Mouse (Mus musculus) gastrocnemius, adult 2 months (tissue): Measurements from ENCODE around the gene Gm20683. TPM values are rescaled to one million over a fixed set of nuclear protein-coding genes. Genes with fewer than 3 reads are reported as not detected.

Experiments
- DNase-seq: peaks from one replicate; pipeline ENCODE4 v3.0.0; 2022
- H3K27ac ChIP-seq: fragments of 200-600 bp; 2 replicates; pipeline ENCODE4 v1.8.1; 2022; ENCODE audit warnings: mild to moderate bottlenecking
- H3K4me3 ChIP-seq: fragments of 200-600 bp; 2 replicates; pipeline ENCODE4 v1.8.1; 2022; ENCODE audit warnings: mild to moderate bottlenecking, moderate library complexity
- CTCF ChIP-seq: fragments of 200-600 bp; IDR thresholded peaks from 2 replicates; pipeline ENCODE4 v1.8.1; 2022; ENCODE audit warnings: antibody characterized with exemption, mild to moderate bottlenecking, moderate library complexity
- intact Hi-C: fragments of 180-260 bp; cut with DNase I; formaldehyde crosslinking; loops from one replicate; pipeline ENCODE4 v1.15.1; 2025
- total RNA-seq, 2 experiments: library from RNA; stranded (reverse); gene quantifications; 2 replicates each; pipeline ENCODE4 v1.2.3; 2021

Gene Gm20683
- total RNA-seq, 2 experiments from 2014 or later = 13.0 to 15.9 TPM

GRCm38 (mm10) chr17:25835301-25835700 is 6.3 kb downstream of the Gm20683 start:
- peak overlapping the region; percentile 95 for H3K4me3 ChIP-seq
- no peak for TF ChIP-seq CTCF
- intact Hi-C loops = no loop called here
- no peak for DNase-seq
- peak overlapping the region; percentile 99 for H3K27ac ChIP-seq

- intact Hi-C loops = loop anchor here (5.0 kb wide), 1 partner anchor 33 kb away; the partner anchor contains the start of gene Mcrip2
- peak overlapping the region; percentile 95 for H3K4me3 ChIP-seq
- H3K27ac ChIP-seq = peak overlapping the region; percentile 99
- DNase-seq = no peak
- no peak for TF ChIP-seq CTCF
These were observed 6.9 kb downstream of the Gm20683 start for GRCm38 (mm10) chr17:25834595-25835222.

GRCm38 (mm10) chr17:25833961-25834594 is 7.5 kb downstream of the Gm20683 start:
- intact Hi-C loops = loop anchor here (5.0 kb wide), 1 partner anchor 33 kb away; the partner anchor contains the start of gene Mcrip2
- H3K27ac ChIP-seq = peak overlapping the region; percentile 99
- peak overlapping the region; percentile 95 for H3K4me3 ChIP-seq
- no peak for TF ChIP-seq CTCF
- peak; percentile 58 for DNase-seq

GRCm38 (mm10) chr17:25833291-25833663 is 8.3 kb downstream of the Gm20683 start, which contains the start of gene Stub1:
Stub1 (minus strand) TSS chr17:25833404.
- H3K4me3 ChIP-seq = peak within 1 kb of the TSS; percentile 95
- TF ChIP-seq CTCF = no peak
- DNase-seq = peak; percentile 97
- intact Hi-C loops = loop anchor here (5.0 kb wide), 1 partner anchor 34 kb away; the partner anchor contains the start of gene Mcrip2
- peak within 1 kb of the TSS; percentile 99 for H3K27ac ChIP-seq

- peak overlapping the region; percentile 95 for H3K4me3 ChIP-seq
- intact Hi-C loops = loop anchor here (5.0 kb wide), 1 partner anchor 35 kb away; the partner anchor contains the start of gene Mcrip2
These were observed 8.9 kb downstream of the Gm20683 start for GRCm38 (mm10) chr17:25832436-25833290.

GRCm38 (mm10) chr17:25831451-25832281 is 9.9 kb downstream of the Gm20683 start:
- intact Hi-C loops = loop anchor here (5.0 kb wide), 1 partner anchor 36 kb away; the partner anchor contains the start of gene Mcrip2
- DNase-seq = peak; percentile 65
- TF ChIP-seq CTCF = no peak
- peak overlapping the region; percentile 95 for H3K4me3 ChIP-seq
- H3K27ac ChIP-seq = peak overlapping the region; percentile 99

More at GRCm38 (mm10) chr17:25832436-25833290, 8.9 kb downstream of the Gm20683 start:
- no peak; the same call in 1 of the 2 replicates for TF ChIP-seq CTCF
- peak; percentile 100 for DNase-seq
- H3K27ac ChIP-seq = peak overlapping the region; percentile 99

- TF ChIP-seq CTCF = no peak
- peak; percentile 21 for DNase-seq
- intact Hi-C loops = loop anchor here (5.0 kb wide), 1 partner anchor 36 kb away; the partner anchor contains the start of gene Mcrip2
- peak overlapping the region; percentile 95 for H3K4me3 ChIP-seq
- peak overlapping the region; percentile 99; the same call in 1 of the 2 replicates for H3K27ac ChIP-seq
These were observed 10.6 kb downstream of the Gm20683 start for GRCm38 (mm10) chr17:25830806-25831431.

GRCm38 (mm10) chr17:25830200-25830753 is 11.3 kb downstream of the Gm20683 start:
- no peak overlapping the region for H3K4me3 ChIP-seq

GRCm38 (mm10) chr17:25829558-25830017 is 12.0 kb downstream of the Gm20683 start:
- Histone ChIP-seq H3K27ac (peak overlapping the region; percentile 83), H3K4me3 (peak overlapping the region; percentile 71)
- intact Hi-C loops = loop anchor here (5.0 kb wide), 1 partner anchor 38 kb away; the partner anchor contains the start of gene Mcrip2
- TF ChIP-seq CTCF = no peak
- DNase-seq = peak; percentile 24

More at GRCm38 (mm10) chr17:25830200-25830753, 11.3 kb downstream of the Gm20683 start:
- H3K27ac ChIP-seq = no peak overlapping the region
- intact Hi-C loops = loop anchor here (5.0 kb wide), 1 partner anchor 37 kb away; the partner anchor contains the start of gene Mcrip2
- TF ChIP-seq CTCF = no peak
- DNase-seq = peak; percentile 15
